Mouse (Mus musculus) lung, embryonic 16.5 days (tissue): ENCODE results near the gene Anxa5. TPM values are rescaled to one million over a fixed set of nuclear protein-coding genes. Genes with fewer than 3 reads are reported as not detected.

ENCODE experiments used
- ATAC-seq: fragments of 200-750 bp; cut with Nextera tagmentation; 2 replicates; pipeline ENCODE4 v1.8.0; 2017; ENCODE audit warnings: low read depth, mild to moderate bottlenecking, moderate library complexity
- H3K27ac ChIP-seq: fragments of 300-500 bp; sonication (generic); 2 replicates; pipeline ENCODE4 v1.5.1; 2014; ENCODE audit warnings: mild to moderate bottlenecking, control low read depth, low read length
- H3K27me3 ChIP-seq: fragments of 300-500 bp; sonication (generic); 2 replicates; pipeline ENCODE4 v1.6.1; 2014; ENCODE audit warnings: low read depth, low read length, mixed read lengths; ENCODE audit not compliant: control insufficient read depth, insufficient read depth
- H3K36me3 ChIP-seq: fragments of 300-500 bp; sonication (generic); 2 replicates; pipeline ENCODE4 v1.6.1; 2014; ENCODE audit warnings: low read length; ENCODE audit not compliant: control insufficient read depth, insufficient read depth
- H3K4me1 ChIP-seq: fragments of 300-500 bp; sonication (generic); replicated peaks from 2 replicates; pipeline ENCODE4 v1.6.1; 2014; ENCODE audit warnings: low read length, mixed read lengths; ENCODE audit not compliant: control insufficient read depth, insufficient read depth
- H3K4me2 ChIP-seq: fragments of 300-500 bp; sonication (generic); 2 replicates; pipeline ENCODE4 v1.6.1; 2014; ENCODE audit warnings: low read depth, low read length, control low read depth
- H3K4me3 ChIP-seq: fragments of 300-500 bp; sonication (generic); 2 replicates; pipeline ENCODE4 v1.5.1; 2014; ENCODE audit warnings: mild to moderate bottlenecking, low read length, control low read depth
- H3K9ac ChIP-seq: fragments of 300-500 bp; sonication (generic); 2 replicates; pipeline ENCODE4 v1.6.1; 2014; ENCODE audit warnings: low read length, control low read depth
- H3K9me3 ChIP-seq: fragments of 300-500 bp; sonication (generic); 2 replicates; pipeline ENCODE4 v1.6.1; 2016; ENCODE audit warnings: low read length; ENCODE audit not compliant: control insufficient read depth
- WGBS: fragments of 180-500 bp; shearing (Covaris S2); extraction: QIAGEN DNeasy Blood & Tissue Kit; methylation state at CpG from one replicate; pipeline ENCODE4 v1.1.7; 2014; 5-methylcytosine and 5-hydroxymethylcytosine counted together
- polyA plus RNA-seq: library from polyadenylated mRNA; unstranded; fragments of >200 nt; fragmentation: Nextera tagmentation; extraction: Ambion mirVana; gene quantifications from 2 replicates; pipeline ENCODE4 v1.2.1, GENCODE M21; 2015

Anxa5 gene
- polyA plus RNA-seq, 1 experiment from 2014 or later = 424 TPM

DNA sequence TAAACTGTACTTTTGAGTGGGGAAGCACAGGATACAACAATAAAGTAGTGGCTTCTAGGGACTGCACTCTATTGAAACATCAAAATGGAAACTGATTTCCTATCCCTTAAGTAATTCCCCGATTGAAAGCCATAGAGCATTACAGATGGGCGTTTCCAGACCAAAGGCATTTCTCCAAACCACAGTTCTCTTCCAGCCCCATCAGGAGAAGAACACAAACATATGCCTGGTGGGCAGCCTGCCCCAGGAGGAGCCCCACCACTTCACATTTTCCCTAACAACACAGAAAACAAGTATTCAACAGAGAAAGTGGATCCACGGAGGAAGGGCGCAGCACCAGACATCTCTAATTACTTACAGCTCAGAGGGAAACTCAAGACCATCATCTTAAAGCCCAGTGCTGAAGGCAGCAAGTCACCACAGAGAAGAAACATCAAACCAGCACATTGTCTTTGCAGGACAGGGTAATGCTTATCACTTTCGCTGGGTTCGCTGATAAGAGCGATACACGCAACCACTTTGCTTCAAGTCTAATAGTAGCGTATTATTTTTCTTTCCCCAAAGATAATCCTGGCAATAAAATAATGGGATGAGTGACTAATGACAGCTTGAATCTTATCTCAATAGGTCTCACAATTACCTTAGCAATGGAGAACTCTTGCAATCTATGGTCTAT is 17.2 kb upstream of the Anxa5 start:
- no peak overlapping the region for H3K9ac ChIP-seq
- no peak overlapping the region for H3K4me2 ChIP-seq
- 72% methylated on average over 9 of the region's 9 CpGs for WGBS
- ATAC-seq = no peak
- H3K36me3 ChIP-seq = no peaks in the 10 kb centered on the region
- peaks cover 3% of the 10 kb centered on the region for H3K4me1 ChIP-seq
- H3K27me3 ChIP-seq = no peaks in the 10 kb centered on the region
- no peaks in the 10 kb centered on the region for H3K9me3 ChIP-seq
- H3K27ac ChIP-seq = no peak overlapping the region
- no peak overlapping the region for H3K4me3 ChIP-seq

DNA sequence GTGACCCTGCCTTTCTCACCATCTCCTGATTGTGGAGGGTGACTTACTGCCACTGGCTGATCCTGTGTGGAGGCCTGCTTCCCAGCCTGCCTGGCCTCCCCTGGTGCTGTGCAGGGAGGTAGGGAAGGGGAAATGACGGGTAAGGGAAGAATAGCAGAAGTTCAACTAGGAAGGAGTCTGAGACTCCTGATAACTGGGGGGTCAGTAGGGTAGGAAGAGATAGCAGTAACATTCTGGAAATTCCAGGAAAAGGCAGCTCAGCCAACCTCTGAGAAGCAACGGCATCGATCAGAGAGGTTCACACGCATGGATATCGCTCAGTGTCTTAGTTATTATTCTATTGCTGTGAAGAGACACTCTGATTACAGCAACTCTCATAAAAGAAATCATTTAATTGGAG is 15.8 kb upstream of the Anxa5 start:
- Histone ChIP-seq H3K27ac (no peak overlapping the region), H3K9ac (no peak overlapping the region), H3K9me3 (no peaks in the 10 kb centered on the region), H3K4me2 (no peak overlapping the region), H3K4me3 (no peak overlapping the region), H3K36me3 (no peaks in the 10 kb centered on the region), H3K4me1 (peaks cover 1% of the 10 kb centered on the region), H3K27me3 (no peaks in the 10 kb centered on the region)
- 82% methylated on average over 5 of the region's 5 CpGs for WGBS
- no peak for ATAC-seq

DNA sequence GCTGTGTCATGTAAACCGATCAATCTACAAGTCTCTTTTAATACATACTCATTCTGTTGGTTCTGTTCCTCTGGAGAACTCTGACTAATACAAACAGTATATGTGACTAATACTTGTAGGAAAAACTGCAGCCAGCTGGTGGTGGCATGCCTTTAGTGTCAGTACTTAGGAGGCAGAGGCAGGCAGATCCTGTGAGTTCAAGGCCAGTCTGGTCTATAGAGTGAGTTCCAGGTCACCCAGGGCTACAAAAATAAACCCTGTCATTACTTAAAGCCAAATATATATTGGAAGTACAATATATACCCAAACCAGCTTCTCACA is 13.9 kb upstream of the Anxa5 start:
- no peaks in the 10 kb centered on the region for H3K4me1 ChIP-seq
- H3K9me3 ChIP-seq = no peaks in the 10 kb centered on the region
- no peak overlapping the region for H3K4me2 ChIP-seq
- no peak overlapping the region for H3K27ac ChIP-seq
- 94% methylated on average over 1 of the region's 1 CpGs for WGBS
- no peak overlapping the region for H3K4me3 ChIP-seq
- no peaks in the 10 kb centered on the region for H3K27me3 ChIP-seq
- H3K36me3 ChIP-seq = no peaks in the 10 kb centered on the region
- H3K9ac ChIP-seq = no peak overlapping the region
- no peak for ATAC-seq

DNA sequence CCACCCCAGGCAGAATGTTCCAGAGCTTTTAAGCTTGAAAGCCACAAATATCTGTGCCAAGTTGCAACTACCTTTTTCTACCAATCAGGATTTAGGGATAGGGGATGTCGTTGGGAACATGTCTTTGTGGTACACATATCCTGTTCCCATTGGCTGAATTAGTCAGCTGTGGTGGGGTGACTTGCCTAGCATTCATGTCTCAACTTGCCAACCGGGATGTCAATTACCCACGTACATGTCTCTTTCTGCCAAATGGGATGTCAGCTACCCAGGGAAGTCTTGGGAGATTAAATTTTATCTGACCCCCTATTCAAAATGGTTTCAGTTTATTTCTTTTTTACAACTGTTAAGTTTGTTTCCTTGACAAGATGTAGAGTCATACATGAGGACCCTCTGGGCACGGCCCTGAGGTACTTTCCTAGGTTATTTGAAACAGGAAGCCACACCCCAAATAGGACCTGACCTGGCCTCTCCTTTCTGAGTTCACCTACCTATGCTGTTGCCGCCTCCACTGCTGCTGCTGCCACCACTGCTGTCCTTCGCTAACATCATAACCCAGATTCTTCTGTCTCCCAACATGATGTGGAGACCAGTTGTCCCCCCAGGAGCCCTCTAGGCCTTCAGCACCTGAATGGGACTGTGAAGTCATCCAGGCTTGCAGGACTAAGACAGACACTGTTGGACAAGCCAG is 13.3 kb upstream of the Anxa5 start:
- no peak overlapping the region for H3K27ac ChIP-seq
- ATAC-seq = no peak
- no peak overlapping the region for H3K9ac ChIP-seq
- 77% methylated on average over 6 of the region's 6 CpGs for WGBS
- no peaks in the 10 kb centered on the region for H3K9me3 ChIP-seq
- H3K4me3 ChIP-seq = no peak overlapping the region
- H3K36me3 ChIP-seq = no peaks in the 10 kb centered on the region
- no peaks in the 10 kb centered on the region for H3K4me1 ChIP-seq
- H3K27me3 ChIP-seq = no peaks in the 10 kb centered on the region
- no peak overlapping the region for H3K4me2 ChIP-seq

DNA sequence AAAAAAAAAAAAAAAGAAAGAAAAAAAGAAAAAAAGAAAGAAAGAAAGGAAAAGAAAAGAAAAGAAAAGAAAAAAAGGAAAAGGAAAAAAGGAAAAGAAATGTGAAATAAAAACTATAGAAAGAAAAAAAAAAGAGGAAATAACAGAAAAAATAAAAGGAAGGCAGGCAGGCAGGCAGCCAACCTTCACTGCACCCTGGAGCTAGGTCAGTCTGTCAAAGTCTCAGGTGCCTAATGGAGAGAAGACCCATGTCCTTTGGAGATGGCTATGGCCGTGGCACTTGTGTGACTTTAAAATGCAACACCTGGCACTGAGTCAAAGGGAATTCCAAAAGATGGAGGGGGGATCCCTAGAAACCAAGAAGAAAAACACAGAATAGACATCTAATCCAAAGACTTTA is 12.7 kb upstream of the Anxa5 start:
- H3K27ac ChIP-seq = no peak overlapping the region
- H3K4me2 ChIP-seq = no peak overlapping the region
- no peak overlapping the region for H3K4me3 ChIP-seq
- ATAC-seq = no peak
- 42% methylated on average over 1 of the region's 1 CpGs for WGBS
- H3K36me3 ChIP-seq = no peaks in the 10 kb centered on the region
- no peaks in the 10 kb centered on the region for H3K4me1 ChIP-seq
- no peaks in the 10 kb centered on the region for H3K27me3 ChIP-seq
- no peaks in the 10 kb centered on the region for H3K9me3 ChIP-seq
- no peak overlapping the region for H3K9ac ChIP-seq

DNA sequence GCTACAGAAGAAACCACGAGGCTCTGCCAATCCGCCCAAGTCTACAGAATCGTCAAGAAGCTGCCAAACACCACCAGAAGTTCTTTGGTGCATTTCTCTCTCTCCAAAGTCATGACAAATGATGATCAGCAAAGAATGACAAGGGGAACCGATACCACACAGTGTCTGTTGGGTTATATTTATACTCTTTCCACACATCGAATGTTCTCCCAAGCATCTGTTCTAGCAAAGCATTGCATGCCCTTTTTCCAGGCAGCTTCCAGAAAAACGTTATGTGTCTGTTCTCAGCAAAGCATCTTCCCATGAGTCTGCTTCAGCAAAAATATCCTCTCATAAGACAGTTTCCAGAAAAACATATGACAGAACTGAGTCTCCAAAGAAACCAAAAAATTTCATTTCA is 11.2 kb upstream of the Anxa5 start:
- Histone ChIP-seq H3K4me2 (no peak overlapping the region), H3K9ac (no peak overlapping the region), H3K27ac (no peak overlapping the region), H3K27me3 (no peaks in the 10 kb centered on the region), H3K9me3 (no peaks in the 10 kb centered on the region), H3K4me3 (no peak overlapping the region), H3K4me1 (peaks cover 10% of the 10 kb centered on the region), H3K36me3 (no peaks in the 10 kb centered on the region)
- WGBS = 84% methylated on average over 6 of the region's 6 CpGs
- ATAC-seq = no peak

DNA sequence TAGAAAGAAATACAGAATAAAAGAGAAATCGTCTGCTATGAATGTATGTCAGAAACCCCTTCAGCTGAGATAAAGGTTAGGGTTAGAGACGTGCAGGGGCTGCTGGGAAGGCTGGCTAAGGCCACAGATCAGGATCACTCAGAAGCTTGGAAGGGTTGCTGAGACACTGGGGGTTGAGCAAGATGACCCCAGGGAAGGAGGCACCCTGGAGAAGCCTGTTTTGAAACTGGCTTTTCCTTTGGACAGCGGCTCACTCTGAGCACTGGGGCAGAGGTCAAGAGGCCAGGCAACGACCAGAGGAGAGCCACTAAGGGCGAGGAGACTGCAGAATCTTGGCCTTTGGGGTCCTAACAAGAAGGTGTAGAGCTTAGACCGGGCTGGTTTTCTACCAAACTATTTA is 10.5 kb upstream of the Anxa5 start:
- no peak for ATAC-seq
- H3K9ac ChIP-seq = no peak overlapping the region
- H3K4me2 ChIP-seq = no peak overlapping the region
- H3K36me3 ChIP-seq = no peaks in the 10 kb centered on the region
- no peaks in the 10 kb centered on the region for H3K9me3 ChIP-seq
- H3K4me1 ChIP-seq = peaks cover 14% of the 10 kb centered on the region
- no peaks in the 10 kb centered on the region for H3K27me3 ChIP-seq
- H3K27ac ChIP-seq = no peak overlapping the region
- 49% methylated on average over 6 of the region's 6 CpGs for WGBS
- no peak overlapping the region for H3K4me3 ChIP-seq

DNA sequence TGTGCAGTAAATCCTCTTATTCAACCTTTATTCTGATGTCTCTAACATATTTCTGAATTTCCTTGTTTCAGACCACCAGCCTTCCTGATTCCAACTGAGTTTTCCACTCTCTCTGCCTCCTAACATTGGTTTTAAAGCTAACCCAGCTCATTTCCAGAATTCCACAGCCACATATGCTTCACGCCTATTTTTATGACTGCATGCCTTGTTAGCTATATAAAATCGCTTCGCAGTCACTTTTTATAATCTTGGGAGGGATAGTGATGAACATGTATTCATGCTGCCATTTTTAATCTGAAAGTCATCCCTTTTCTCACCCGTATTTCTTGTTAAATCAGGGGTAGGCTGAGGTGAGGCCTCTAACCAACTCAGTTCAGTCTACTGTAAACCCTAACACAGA is 8.6 kb upstream of the Anxa5 start:
- H3K4me1 ChIP-seq = peaks cover 14% of the 10 kb centered on the region
- no peak for ATAC-seq
- H3K4me2 ChIP-seq = no peak overlapping the region
- H3K36me3 ChIP-seq = no peaks in the 10 kb centered on the region
- 91% methylated on average over 4 of the region's 4 CpGs for WGBS
- no peaks in the 10 kb centered on the region for H3K27me3 ChIP-seq
- no peak overlapping the region for H3K4me3 ChIP-seq
- H3K9ac ChIP-seq = no peak overlapping the region
- H3K9me3 ChIP-seq = no peaks in the 10 kb centered on the region
- H3K27ac ChIP-seq = no peak overlapping the region

DNA sequence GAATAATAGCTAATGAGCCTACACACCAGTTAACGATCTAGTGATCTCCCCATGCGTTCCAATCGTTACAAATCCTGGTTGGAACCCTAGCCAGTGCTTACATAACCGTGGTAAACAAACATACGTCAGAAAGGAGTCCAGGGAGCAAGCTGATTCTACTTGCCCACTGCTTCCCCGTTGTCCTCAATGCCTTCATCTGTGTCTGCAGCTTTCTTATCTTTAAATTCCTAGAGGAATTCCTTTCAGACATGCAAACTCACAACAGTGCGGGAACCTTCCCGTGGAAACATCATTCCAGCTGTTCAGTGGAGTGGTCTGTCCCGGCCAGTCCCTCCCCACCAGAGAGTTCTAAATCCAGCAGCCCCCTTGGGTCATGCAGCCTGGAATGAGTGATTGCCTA is 7.2 kb upstream of the Anxa5 start:
- Histone ChIP-seq H3K27ac (peak overlapping the region; percentile 63), H3K4me3 (peak overlapping the region; percentile 16; the same call in 1 of the 2 replicates), H3K27me3 (no peaks in the 10 kb centered on the region), H3K36me3 (no peaks in the 10 kb centered on the region), H3K4me2 (peak overlapping the region; percentile 43), H3K9me3 (no peaks in the 10 kb centered on the region), H3K9ac (peak overlapping the region; percentile 39; the same call in 1 of the 2 replicates), H3K4me1 (peaks cover 14% of the 10 kb centered on the region)
- 12% methylated on average over 9 of the region's 9 CpGs for WGBS
- ATAC-seq = peak; percentile 54
